Comparison of ENCODE assay signal across 8 mouse cellular contexts in genomic region chr7:45234333-45234841, GRCm38 (mm10). TPM values are rescaled to one million over a fixed set of nuclear protein-coding genes. Genes with fewer than 3 reads are reported as not detected.
DNase-seq lines count a peak whose midpoint lies in the region; ATAC-seq and TF ChIP-seq lines count a peak whose summit lies in the region.

No protein-coding gene starts in this region.

- in situ Hi-C loops in ES-E14 (cut with MboI; ENCODE audit: low sequenced_read_pairs in 2 of 2, unreplicated experiment in 2 of 2) = no loop called here

- H3K36me3 ChIP-seq in ES-E14 (ENCODE audit: control insufficient read depth, insufficient read depth, low read length, poor library complexity, severe bottlenecking) = peaks cover 29% of the 10 kb centered on the region
- H3K36me3 ChIP-seq in heart, embryonic 16.5 days (ENCODE audit: control insufficient read depth, insufficient read depth) = peaks cover 18% of the 10 kb centered on the region
- peaks cover 11% of the 10 kb centered on the region for H3K36me3 ChIP-seq in liver, postnatal 0 days (replicated peaks; ENCODE audit: insufficient read depth, low read length)

- TF ChIP-seq EP300 in liver, postnatal 0 days (IDR thresholded peaks at IDR 0.05; ENCODE audit: low read depth) = no peak

- H3K27ac ChIP-seq in gastrocnemius, adult 2 months = peak overlapping the region; percentile 40; the same call in 1 of the 2 replicates
- no peak overlapping the region for H3K27ac ChIP-seq in ES-E14 (ENCODE audit: insufficient read depth, low read depth, low read length, poor library complexity, severe bottlenecking)
- H3K27ac ChIP-seq in heart, embryonic 16.5 days (ENCODE audit: low read length) = 0 out of 2 replicates have a peak overlapping the region, but pooled peaks have one; percentile 40
- no peak overlapping the region for H3K27ac ChIP-seq in liver, postnatal 0 days (ENCODE audit: low read depth)

- DNase-seq in gastrocnemius, adult 2 months = no peak
- no peak for DNase-seq in gastrocnemius, postnatal 25 days
- no peak for DNase-seq in ES-E14 (ENCODE audit: low read depth, low spot score)
- peak; percentile 18 for DNase-seq in liver, postnatal 0 days
- DNase-seq in urinary bladder, adult 2 months (ENCODE audit: low spot score) = no peak
- DNase-seq in spleen, adult 12 weeks (ENCODE audit: low spot score) = no peak
- DNase-seq in kidney, adult 18-20 months = no peak

- peaks cover 7 to 31% of the 10 kb centered on the region in 2 experiments for H3K4me1 ChIP-seq in ES-E14 (ENCODE audit: control insufficient read depth in 2 of 2, insufficient read depth in 2 of 2, low read length in 2 of 2, poor library complexity in 1 of 2)
- peaks cover 21% of the 10 kb centered on the region for H3K4me1 ChIP-seq in heart, embryonic 16.5 days (ENCODE audit: control insufficient read depth, insufficient read depth, low read length)
- peaks cover 22% of the 10 kb centered on the region for H3K4me1 ChIP-seq in liver, postnatal 0 days (ENCODE audit: insufficient read depth)

- peak overlapping the region; percentile 66 for H3K4me3 ChIP-seq in gastrocnemius, adult 2 months
- H3K4me3 ChIP-seq in ES-E14 (ENCODE audit: insufficient read depth in 1 of 2, low read depth in 1 of 2, low read length in 2 of 2, poor library complexity in 1 of 2, severe bottlenecking in 1 of 2) = peak overlapping the region; percentile 65 to 73
- peak overlapping the region; percentile 40 for H3K4me3 ChIP-seq in heart, embryonic 16.5 days (ENCODE audit: low read length)
- no peak overlapping the region for H3K4me3 ChIP-seq in liver, postnatal 0 days (ENCODE audit: low read depth, low read length)

- H3K27me3 ChIP-seq in heart, embryonic 16.5 days (ENCODE audit: control insufficient read depth, insufficient read depth, low read length) = 0 out of 2 replicates have a peak, but pooled peaks cover 2% of the 10 kb centered on the region
- H3K27me3 ChIP-seq in liver, postnatal 0 days (ENCODE audit: insufficient read depth, low read length) = no peaks in the 10 kb centered on the region

- peak overlapping the region; percentile 65; the same call in 1 of the 2 replicates for H3K9ac ChIP-seq in ES-E14 (ENCODE audit: insufficient read depth, low read depth, low read length, poor library complexity, severe bottlenecking)
- H3K9ac ChIP-seq in heart, embryonic 16.5 days (ENCODE audit: low read length) = peak overlapping the region; percentile 47
- H3K9ac ChIP-seq in liver, postnatal 0 days (replicated peaks) = peak overlapping the region; percentile 16; the same call in 1 of the 2 replicates

- 15% methylated on average over 29 of the region's 29 CpGs for WGBS in heart, embryonic 16.5 days
- WGBS in liver, postnatal 0 days (ENCODE audit: insufficient replicate concordance) = 49% methylated on average over 29 of the region's 29 CpGs

- H3K4me2 ChIP-seq in heart, embryonic 16.5 days (ENCODE audit: low read depth, low read length) = peak overlapping the region; percentile 69
- peak overlapping the region; percentile 53 for H3K4me2 ChIP-seq in liver, postnatal 0 days (ENCODE audit: low read depth, low read length)

- H3K9me3 ChIP-seq in ES-E14 (ENCODE audit: control insufficient read depth, insufficient read depth, low read depth, low read length) = no peaks in the 10 kb centered on the region
- H3K9me3 ChIP-seq in heart, embryonic 16.5 days (replicated peaks; ENCODE audit: control insufficient read depth, low read length) = no peaks in the 10 kb centered on the region
- no peaks in the 10 kb centered on the region for H3K9me3 ChIP-seq in liver, postnatal 0 days (ENCODE audit: low read length)

- intact Hi-C loops in gastrocnemius, adult 2 months (cut with DNase I) = no loop called here

- TF ChIP-seq CTCF in gastrocnemius, adult 2 months (IDR thresholded peaks at IDR 0.05) = no peak
- TF ChIP-seq CTCF in liver, postnatal 0 days (IDR thresholded peaks at IDR 0.05; ENCODE audit: low read depth) = no peak

- ATAC-seq in heart, embryonic 16.5 days (replicated peaks; ENCODE audit: extremely low read depth, insufficient read depth, low FRiP score) = no peak
- ATAC-seq in liver, postnatal 0 days = no peak

TF ChIP-seq in ES-E14, 5 proteins besides CTCF, POLR2A, EP300 and RAD21:
- TF ChIP-seq ZC3H11A (IDR thresholded peaks at IDR 0.05; ENCODE audit: borderline replicate concordance, low read depth, low read length) = no peak
- no peak for TF ChIP-seq CHD2 (IDR thresholded peaks at IDR 0.05; ENCODE audit: low read depth, low read length)
- no peak for TF ChIP-seq MAFK (IDR thresholded peaks at IDR 0.05; ENCODE audit: insufficient read depth, low read depth, low read length)
- no peak for TF ChIP-seq HCFC1 (IDR thresholded peaks at IDR 0.05; ENCODE audit: borderline replicate concordance, insufficient read depth, low read length)
- no peak for TF ChIP-seq ZNF384 (IDR thresholded peaks at IDR 0.05; ENCODE audit: low read depth, low read length)
TF ChIP-seq in ES-E14: peak in this region for 0.

RNA-seq across cellular contexts. Expression of gene Cd37, which starts 4.5 kb away (rescaled TPM):
- 1 to 10 TPM in 1 of 2 experiments, under 1 TPM in 1; 0.69 to 1.3 TPM for total RNA-seq in gastrocnemius, adult 2 months (2021)
- total RNA-seq in gastrocnemius, postnatal 25 days (2021) = 1 to 10 TPM; 1.3 to 2.0 TPM
- 37.6 and 50.8 TPM in 2 replicates for total RNA-seq in ES-E14 (2012; rRNA removed)
- 5.0 and 9.2 TPM in 2 replicates for polyA plus RNA-seq in heart, embryonic 16.5 days (2015; fragmentation: Nextera tagmentation; extraction: Ambion mirVana)
- 29.8 and 31.8 TPM in 2 replicates for polyA plus RNA-seq in liver, postnatal 0 days (2015; fragmentation: Nextera tagmentation; extraction: Ambion mirVana)
- polyA plus RNA-seq in urinary bladder, adult 2 months (2012; rRNA removed) = 12.3 and 15.1 TPM in 2 replicates

RNA-seq across cellular contexts. Expression of gene Slc6a16, which starts 6.5 kb away (rescaled TPM):
- not detected for total RNA-seq in gastrocnemius, adult 2 months (2021)
- not detected for total RNA-seq in gastrocnemius, postnatal 25 days (2021)
- 12.7 and 14.6 TPM in 2 replicates for total RNA-seq in ES-E14 (2012; rRNA removed)
- 0.09 TPM in 1 of 2 replicates, not detected in the other for polyA plus RNA-seq in heart, embryonic 16.5 days (2015; fragmentation: Nextera tagmentation; extraction: Ambion mirVana)
- 0.46 and 0.49 TPM in 2 replicates for polyA plus RNA-seq in liver, postnatal 0 days (2015; fragmentation: Nextera tagmentation; extraction: Ambion mirVana)
- polyA plus RNA-seq in urinary bladder, adult 2 months (2012; rRNA removed) = not detected in 2 replicates

RNA-seq across cellular contexts. Expression of gene Tead2, which starts 18.8 kb away (rescaled TPM):
- total RNA-seq in gastrocnemius, adult 2 months (2021) = 1 to 10 TPM; 2.6 to 4.1 TPM
- total RNA-seq in gastrocnemius, postnatal 25 days (2021) = 1 to 10 TPM; 2.5 to 2.8 TPM
- 95.9 and 111 TPM in 2 replicates for total RNA-seq in ES-E14 (2012; rRNA removed)
- 88.0 and 92.4 TPM in 2 replicates for polyA plus RNA-seq in heart, embryonic 16.5 days (2015; fragmentation: Nextera tagmentation; extraction: Ambion mirVana)
- 15.5 and 20.2 TPM in 2 replicates for polyA plus RNA-seq in liver, postnatal 0 days (2015; fragmentation: Nextera tagmentation; extraction: Ambion mirVana)
- 29.1 and 29.2 TPM in 2 replicates for polyA plus RNA-seq in urinary bladder, adult 2 months (2012; rRNA removed)

RNA-seq across cellular contexts. Expression of gene Dkkl1, which starts 22.4 kb away (rescaled TPM):
- total RNA-seq in gastrocnemius, adult 2 months (2021) = not detected
- not detected for total RNA-seq in gastrocnemius, postnatal 25 days (2021)
- total RNA-seq in ES-E14 (2012; rRNA removed) = 4.7 and 6.9 TPM in 2 replicates
- polyA plus RNA-seq in heart, embryonic 16.5 days (2015; fragmentation: Nextera tagmentation; extraction: Ambion mirVana) = 1.2 and 1.4 TPM in 2 replicates
- polyA plus RNA-seq in liver, postnatal 0 days (2015; fragmentation: Nextera tagmentation; extraction: Ambion mirVana) = 0.95 and 1.5 TPM in 2 replicates
- polyA plus RNA-seq in urinary bladder, adult 2 months (2012; rRNA removed) = 5.1 and 7.5 TPM in 2 replicates

RNA-seq across cellular contexts. Expression of gene Ccdc155, which starts 29.7 kb away (rescaled TPM):
- not detected for total RNA-seq in gastrocnemius, adult 2 months (2021)
- total RNA-seq in gastrocnemius, postnatal 25 days (2021) = under 1 TPM; 0.19 to 0.23 TPM
- 2.4 and 2.7 TPM in 2 replicates for total RNA-seq in ES-E14 (2012; rRNA removed)
- polyA plus RNA-seq in heart, embryonic 16.5 days (2015; fragmentation: Nextera tagmentation; extraction: Ambion mirVana) = 0.58 and 0.75 TPM in 2 replicates
- polyA plus RNA-seq in liver, postnatal 0 days (2015; fragmentation: Nextera tagmentation; extraction: Ambion mirVana) = 0.06 TPM in 1 of 2 replicates, not detected in the other
- polyA plus RNA-seq in urinary bladder, adult 2 months (2012; rRNA removed) = 0.12 and 0.15 TPM in 2 replicates

Comparison
In these comparisons a context has a peak if more than half of its experiments do, and no peak if none do; other contexts are left out.
1. H3K27ac ChIP-seq: peak in gastrocnemius, adult 2 months (single experiment) and heart, embryonic 16.5 days (single experiment); none in ES-E14 (single experiment) and liver, postnatal 0 days (single experiment).
2. RNA of gene Cd37, which starts 4.5 kb away (total RNA-seq): 37.6 to 50.8 TPM in ES-E14; 1.3 to 2.0 TPM in gastrocnemius, postnatal 25 days and 0.69 to 1.3 TPM in gastrocnemius, adult 2 months; every median in the first group is over 10 times any median in the second.
3. RNA of gene Slc6a16, which starts 6.5 kb away (total RNA-seq): 12.7 to 14.6 TPM in ES-E14; not detected in gastrocnemius, adult 2 months and not detected in gastrocnemius, postnatal 25 days; every median in the first group is over 10 times any median in the second.
4. RNA of gene Tead2, which starts 18.8 kb away (total RNA-seq): 95.9 to 111 TPM in ES-E14; 2.6 to 4.1 TPM in gastrocnemius, adult 2 months and 2.5 to 2.8 TPM in gastrocnemius, postnatal 25 days; every median in the first group is over 10 times any median in the second.
5. Peak in every context shown above with its lines, with median percentiles within 50 percentile points of each other: H3K9ac ChIP-seq.